Mouse (Mus musculus) heart, postnatal 0 days (tissue): Measurements from ENCODE around the gene Dnmbp.

Source experiments
- CTCF ChIP-seq: IDR thresholded peaks from 2 replicates; pipeline ENCODE4 v1.5.1; 2016; ENCODE audit warnings: antibody characterized with exemption, control low read depth, low read depth
- EP300 ChIP-seq: IDR thresholded peaks from 2 replicates; pipeline ENCODE4 v1.6.1; 2016; ENCODE audit warnings: antibody characterized with exemption, low read depth

DNA sequence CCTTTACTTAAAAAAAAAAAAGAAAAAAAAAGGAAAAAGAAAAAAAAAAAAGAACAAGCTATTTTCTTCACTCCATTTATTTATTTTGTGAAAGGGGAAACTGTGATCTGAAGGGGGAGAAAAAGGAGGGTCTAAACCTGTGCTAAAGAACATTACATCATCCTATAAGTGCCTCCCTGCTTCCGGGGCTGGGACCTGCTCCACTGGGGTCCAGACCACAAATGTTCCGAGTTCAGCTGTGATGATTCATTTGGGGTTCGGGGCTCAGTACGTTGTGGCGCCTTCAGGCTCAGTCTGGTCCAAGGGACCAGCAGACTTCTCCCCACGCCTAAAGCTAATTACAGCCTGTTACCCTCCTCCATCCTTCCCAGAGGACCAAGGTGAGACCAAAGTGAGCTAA, 9.1 kb downstream of the Dnmbp start:
- no peak for TF ChIP-seq EP300
- TF ChIP-seq CTCF = no peak
